Mouse (Mus musculus) natural killer cell, adult 2 months (primary cell): Measurements from ENCODE around the gene Gm5726.
"Not testable (repeated sequence)": the region's sequence is repeated elsewhere in the genome, so short reads cannot be mapped to it uniquely, and the experiment has no call there.

Experiments used
- DNase-seq, 2 experiments: peaks; one replicate each; pipeline ENCODE4 v3.0.0; 2022; ENCODE audit warnings: low spot score in 2 of 2

The Gm5726 gene

GRCm38 (mm10) chr7:20545657-20546056 is at the start of gene Gm5726:
Gene Gm5726, minus strand, starts transcription at chr7:20545757.
- DNase-seq = not testable (repeated sequence)

- not testable (repeated sequence) for DNase-seq
Measured at GRCm38 (mm10) chr7:20576141-20576540, 30.6 kb upstream of the Gm5726 start, which contains the start of gene Gm4141. Gene Gm4141, minus strand, starts transcription at chr7:20576241.

GRCm38 (mm10) chr7:20533537-20533936 is 12.0 kb downstream of the Gm5726 start, which contains the start of gene Vmn1r104:
Gene Vmn1r104, plus strand, starts transcription at chr7:20533837.
- DNase-seq = not testable (repeated sequence)

- DNase-seq = not testable (repeated sequence)
Measured at GRCm38 (mm10) chr7:20510434-20510833, 35.1 kb downstream of the Gm5726 start, which contains the start of gene Vmn1r103. Gene Vmn1r103, minus strand, starts transcription at chr7:20510534.
